Mouse (Mus musculus): Measurements from ENCODE around the gene Mrpl37.
A peak's percentile ranks its signal among the peaks of the same experiment; 100 is the strongest.
"Not testable (repeated sequence)": the region's sequence is repeated elsewhere in the genome, so short reads cannot be mapped to it uniquely, and the experiment has no call there.

Mrpl37 gene

GRCm38 (mm10) chr4:107066252-107067124 is at the start of gene Mrpl37, which contains the start of gene Cyb5rl:
Gene Mrpl37, minus strand, starts transcription at chr4:107066868.
Gene Cyb5rl, plus strand, starts transcription at chr4:107066988.
- Histone ChIP-seq H3K36me3 (ENCODE audit: control insufficient read depth, insufficient read depth, low read length, poor library complexity, severe bottlenecking) (peaks cover 1% of the 10 kb centered on the region; the same call in 1 of the 2 replicates), H3K27me3 (ENCODE audit: control insufficient read depth, insufficient read depth, low read length, poor library complexity, severe bottlenecking) (no peaks in the 10 kb centered on the region)
- peak; percentile 98 for DNase-seq (ENCODE audit: low read depth, low spot score)

- no peaks in the 10 kb centered on the region for H3K36me3 ChIP-seq (ENCODE audit: control insufficient read depth, insufficient read depth, low read length, poor library complexity, severe bottlenecking)
- H3K27me3 ChIP-seq (ENCODE audit: control insufficient read depth, insufficient read depth, low read length, poor library complexity, severe bottlenecking) = no peaks in the 10 kb centered on the region
- no peak for DNase-seq (ENCODE audit: low read depth, low spot score)
Measured at GRCm38 (mm10) chr4:107114278-107114677, 47.6 kb upstream of the Mrpl37 start.

DNA sequence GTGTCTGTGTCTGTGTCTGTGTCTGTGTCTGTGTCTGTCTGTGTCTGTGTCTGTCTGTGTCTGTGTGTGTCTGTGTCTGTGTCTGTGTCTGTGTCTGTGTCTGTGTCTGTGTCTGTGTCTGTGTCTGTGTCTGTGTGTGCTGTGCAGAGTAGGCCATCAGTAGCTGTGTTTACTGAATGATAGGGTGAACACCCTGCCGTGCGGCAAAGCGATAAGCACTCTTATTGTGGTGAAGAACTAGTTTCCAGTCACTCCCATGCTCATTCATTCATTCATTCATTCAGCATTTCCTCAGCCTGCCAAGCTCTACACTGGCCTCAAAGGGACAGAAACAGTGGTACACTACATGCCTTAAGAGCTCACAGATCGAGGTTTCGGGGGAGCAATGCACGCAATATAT is 42.5 kb upstream of the Mrpl37 start:
- not testable (repeated sequence) for DNase-seq (ENCODE audit: low read depth, low spot score); H3K27me3 ChIP-seq (ENCODE audit: control insufficient read depth, insufficient read depth, low read length, poor library complexity, severe bottlenecking); H3K36me3 ChIP-seq (ENCODE audit: control insufficient read depth, insufficient read depth, low read length, poor library complexity, severe bottlenecking)

- Histone ChIP-seq H3K36me3 (ENCODE audit: control insufficient read depth, insufficient read depth, low read length, poor library complexity, severe bottlenecking) (no peaks in the 10 kb centered on the region), H3K27me3 (ENCODE audit: control insufficient read depth, insufficient read depth, low read length, poor library complexity, severe bottlenecking) (no peaks in the 10 kb centered on the region)
- DNase-seq (ENCODE audit: low read depth, low spot score) = no peak
Measured at GRCm38 (mm10) chr4:107108291-107108731, 41.6 kb upstream of the Mrpl37 start.

DNA sequence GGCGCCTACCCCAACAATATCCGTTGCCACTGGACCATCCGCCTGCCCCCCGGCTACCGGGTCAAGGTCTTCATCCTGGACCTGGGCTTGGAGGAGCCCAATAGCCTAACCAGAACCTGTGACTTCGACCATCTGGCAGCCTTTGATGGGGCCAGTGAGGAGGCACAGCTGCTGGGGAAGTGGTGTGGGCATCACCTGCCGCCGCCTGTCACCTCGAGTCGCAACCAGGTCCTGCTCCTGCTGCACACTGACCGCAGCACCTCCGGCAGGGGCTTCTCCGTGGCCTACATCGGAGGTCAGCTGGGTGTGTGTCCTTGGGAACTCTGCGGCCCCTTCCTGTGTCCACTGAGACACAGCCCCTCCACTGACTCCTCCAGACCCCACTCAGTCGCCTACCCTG is 40.1 kb upstream of the Mrpl37 start:
- DNase-seq (ENCODE audit: low read depth, low spot score) = no peak
- Histone ChIP-seq H3K36me3 (ENCODE audit: control insufficient read depth, insufficient read depth, low read length, poor library complexity, severe bottlenecking) (no peaks in the 10 kb centered on the region), H3K27me3 (ENCODE audit: control insufficient read depth, insufficient read depth, low read length, poor library complexity, severe bottlenecking) (no peaks in the 10 kb centered on the region)

- H3K27me3 ChIP-seq (ENCODE audit: control insufficient read depth, insufficient read depth, low read length, poor library complexity, severe bottlenecking) = no peaks in the 10 kb centered on the region
- no peaks in the 10 kb centered on the region for H3K36me3 ChIP-seq (ENCODE audit: control insufficient read depth, insufficient read depth, low read length, poor library complexity, severe bottlenecking)
- DNase-seq (ENCODE audit: low read depth, low spot score) = no peak
Measured at GRCm38 (mm10) chr4:107102220-107102619, 35.6 kb upstream of the Mrpl37 start.

DNA sequence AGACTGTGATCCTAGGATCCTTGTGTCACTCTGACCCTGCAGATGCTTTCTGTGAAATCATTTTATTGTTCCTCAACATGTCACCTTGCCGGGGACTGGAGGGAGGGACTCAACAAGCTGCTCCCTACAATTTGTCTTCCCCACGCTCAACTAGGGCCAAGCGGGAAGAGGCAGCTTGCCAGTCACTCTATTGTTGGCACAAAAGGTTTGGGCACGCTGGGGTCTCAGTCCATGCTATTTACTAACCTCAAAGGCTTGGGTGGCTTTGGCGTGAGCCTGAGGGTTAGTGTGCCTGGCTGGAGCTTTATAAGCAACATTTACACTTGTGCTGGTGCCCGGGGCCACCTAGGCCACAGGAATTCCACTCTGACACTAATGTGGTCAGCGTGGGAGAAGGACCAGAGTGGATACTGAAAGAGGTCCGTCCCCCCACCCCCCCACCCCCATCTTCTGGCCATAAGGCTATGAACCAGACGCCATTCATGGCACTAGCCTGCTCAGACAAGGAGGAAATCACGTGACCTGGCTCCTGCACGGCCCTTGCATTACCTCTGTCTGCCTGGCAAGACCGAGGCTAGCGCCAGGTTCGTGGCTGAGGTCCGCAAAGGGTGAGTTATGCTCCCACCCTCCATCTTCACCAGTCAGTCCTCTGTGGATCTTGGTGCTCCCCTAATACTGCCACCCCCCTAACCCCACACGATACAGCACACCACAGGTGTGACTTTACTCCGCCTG is 32.3 kb upstream of the Mrpl37 start:
- no peaks in the 10 kb centered on the region for H3K36me3 ChIP-seq (ENCODE audit: control insufficient read depth, insufficient read depth, low read length, poor library complexity, severe bottlenecking)
- no peaks in the 10 kb centered on the region for H3K27me3 ChIP-seq (ENCODE audit: control insufficient read depth, insufficient read depth, low read length, poor library complexity, severe bottlenecking)
- DNase-seq (ENCODE audit: low read depth, low spot score) = no peak

GRCm38 (mm10) chr4:107098375-107098774 is 31.7 kb upstream of the Mrpl37 start:
- no peak for DNase-seq (ENCODE audit: low read depth, low spot score)
- no peaks in the 10 kb centered on the region for H3K27me3 ChIP-seq (ENCODE audit: control insufficient read depth, insufficient read depth, low read length, poor library complexity, severe bottlenecking)
- H3K36me3 ChIP-seq (ENCODE audit: control insufficient read depth, insufficient read depth, low read length, poor library complexity, severe bottlenecking) = no peaks in the 10 kb centered on the region

GRCm38 (mm10) chr4:107097871-107098270 is 31.2 kb upstream of the Mrpl37 start:
- Histone ChIP-seq H3K27me3 (ENCODE audit: control insufficient read depth, insufficient read depth, low read length, poor library complexity, severe bottlenecking) (no peaks in the 10 kb centered on the region), H3K36me3 (ENCODE audit: control insufficient read depth, insufficient read depth, low read length, poor library complexity, severe bottlenecking) (no peaks in the 10 kb centered on the region)
- DNase-seq (ENCODE audit: low read depth, low spot score) = no peak

GRCm38 (mm10) chr4:107096841-107097373 is 30.2 kb upstream of the Mrpl37 start, which contains the start of gene Cdcp2:
Gene Cdcp2, plus strand, starts transcription at chr4:107096891.
- no peaks in the 10 kb centered on the region for H3K36me3 ChIP-seq (ENCODE audit: control insufficient read depth, insufficient read depth, low read length, poor library complexity, severe bottlenecking)
- DNase-seq (ENCODE audit: low read depth, low spot score) = no peak
- H3K27me3 ChIP-seq (ENCODE audit: control insufficient read depth, insufficient read depth, low read length, poor library complexity, severe bottlenecking) = no peaks in the 10 kb centered on the region

DNA sequence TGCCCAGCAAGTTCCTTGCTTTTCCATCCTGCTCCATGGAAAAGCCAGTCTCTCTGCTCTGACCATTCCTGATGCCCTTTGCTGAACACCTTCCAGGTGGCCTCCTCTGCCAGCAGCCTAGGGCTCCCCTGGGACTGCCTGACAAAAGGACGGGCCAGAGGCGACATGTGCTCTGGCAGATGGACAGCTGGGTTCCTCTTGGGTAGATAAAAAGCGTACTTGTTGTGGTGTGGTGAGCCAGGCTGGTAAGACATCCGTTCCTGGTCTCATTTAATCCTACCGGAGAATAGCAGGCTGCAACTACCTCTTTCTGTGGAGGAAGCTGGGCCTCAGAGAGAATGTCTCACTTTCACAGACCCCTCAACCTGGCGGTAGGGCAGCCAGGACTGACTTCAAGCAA is 29.4 kb upstream of the Mrpl37 start:
- Histone ChIP-seq H3K36me3 (ENCODE audit: control insufficient read depth, insufficient read depth, low read length, poor library complexity, severe bottlenecking) (no peaks in the 10 kb centered on the region), H3K27me3 (ENCODE audit: control insufficient read depth, insufficient read depth, low read length, poor library complexity, severe bottlenecking) (no peaks in the 10 kb centered on the region)
- no peak for DNase-seq (ENCODE audit: low read depth, low spot score)

DNA sequence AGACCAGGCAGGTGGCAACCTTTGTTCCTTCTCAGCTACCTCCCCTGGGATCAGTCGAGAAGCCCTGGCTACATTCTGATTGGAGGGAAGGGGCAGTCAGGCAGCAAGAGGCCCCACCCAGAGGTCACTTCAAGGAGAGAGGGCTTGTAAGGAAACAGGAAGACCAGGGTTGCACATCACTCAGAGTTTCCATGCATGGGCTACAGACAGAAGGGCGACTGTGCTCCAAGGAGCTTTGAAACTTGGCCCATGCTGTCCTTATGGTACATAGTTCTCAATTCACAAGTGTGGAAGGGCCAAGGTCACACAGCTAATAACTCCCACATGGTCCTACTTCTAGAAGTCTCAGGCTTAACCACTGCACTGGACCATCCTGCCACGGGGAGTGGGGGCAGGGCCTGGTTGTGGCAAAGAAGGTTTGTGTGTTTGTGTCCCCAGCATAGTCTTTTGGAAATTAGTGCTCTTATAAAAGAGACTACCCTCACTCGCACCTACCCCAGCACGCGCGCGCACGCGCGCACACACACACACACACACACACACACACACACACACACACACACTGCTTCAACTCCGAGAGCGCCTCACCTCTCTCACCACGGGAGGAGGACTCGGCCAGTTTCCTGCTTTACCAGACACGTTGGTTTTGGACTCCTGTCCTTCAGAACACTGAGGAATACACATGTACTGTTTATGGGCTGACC is 28.0 kb upstream of the Mrpl37 start:
- no peaks in the 10 kb centered on the region for H3K27me3 ChIP-seq (ENCODE audit: control insufficient read depth, insufficient read depth, low read length, poor library complexity, severe bottlenecking)
- no peak for DNase-seq (ENCODE audit: low read depth, low spot score)
- H3K36me3 ChIP-seq (ENCODE audit: control insufficient read depth, insufficient read depth, low read length, poor library complexity, severe bottlenecking) = no peaks in the 10 kb centered on the region

DNA sequence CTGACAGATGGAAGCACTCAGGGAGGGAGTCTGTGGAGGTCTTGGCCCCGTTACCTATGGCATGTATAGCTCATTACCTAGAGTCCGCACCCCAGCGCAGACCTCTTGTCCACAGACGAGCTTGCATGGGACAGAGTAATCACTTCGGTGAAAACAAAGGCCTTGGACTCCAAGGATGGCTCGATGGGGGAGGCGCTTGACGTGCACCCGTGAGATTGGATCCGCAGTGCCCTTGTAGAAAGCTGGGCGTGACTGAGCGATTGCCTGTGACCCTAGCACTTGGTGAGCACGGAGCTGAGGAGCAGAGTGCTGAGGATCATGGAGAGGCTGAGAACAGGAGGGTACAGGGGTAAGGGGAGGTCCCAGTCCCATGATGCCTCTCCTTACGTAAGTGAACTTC is 25.0 kb upstream of the Mrpl37 start:
- no peaks in the 10 kb centered on the region for H3K27me3 ChIP-seq (ENCODE audit: control insufficient read depth, insufficient read depth, low read length, poor library complexity, severe bottlenecking)
- H3K36me3 ChIP-seq (ENCODE audit: control insufficient read depth, insufficient read depth, low read length, poor library complexity, severe bottlenecking) = no peaks in the 10 kb centered on the region
- DNase-seq (ENCODE audit: low read depth, low spot score) = no peak

GRCm38 (mm10) chr4:107084858-107085257 is 18.2 kb upstream of the Mrpl37 start:
- no peak for DNase-seq (ENCODE audit: low read depth, low spot score)
- H3K27me3 ChIP-seq (ENCODE audit: control insufficient read depth, insufficient read depth, low read length, poor library complexity, severe bottlenecking) = no peaks in the 10 kb centered on the region
- H3K36me3 ChIP-seq (ENCODE audit: control insufficient read depth, insufficient read depth, low read length, poor library complexity, severe bottlenecking) = no peaks in the 10 kb centered on the region
